Mouse (Mus musculus) testis, adult 2 months (tissue): Measurements from ENCODE around the gene Actl6a. TPM values are rescaled to one million over a fixed set of nuclear protein-coding genes. Genes with fewer than 3 reads are reported as not detected.

Experiments used
- H3K27ac ChIP-seq: fragments of 200-500 bp; 2 replicates; pipeline ENCODE4 v1.5.1; 2012; ENCODE audit warnings: low read depth, low read length; ENCODE audit not compliant: control insufficient read depth, insufficient read depth
- H3K27me3 ChIP-seq: fragments of 200-500 bp; 2 replicates; pipeline ENCODE4 v1.6.1; 2012; ENCODE audit warnings: mild to moderate bottlenecking, low read length, moderate library complexity; ENCODE audit not compliant: control insufficient read depth, insufficient read depth
- H3K36me3 ChIP-seq: fragments of 200-500 bp; 2 replicates; pipeline ENCODE4 v1.6.1; 2012; ENCODE audit warnings: mild to moderate bottlenecking, low read length; ENCODE audit not compliant: control insufficient read depth, insufficient read depth
- H3K4me1 ChIP-seq: fragments of 200-500 bp; 2 replicates; pipeline ENCODE4 v1.6.1; 2012; ENCODE audit warnings: low read length; ENCODE audit not compliant: control insufficient read depth, insufficient read depth
- H3K4me3 ChIP-seq: fragments of 200-500 bp; 2 replicates; pipeline ENCODE4 v1.5.1; 2012; ENCODE audit warnings: low read depth, mild to moderate bottlenecking, low read length, moderate library complexity, mixed read lengths; ENCODE audit not compliant: control insufficient read depth
- CTCF ChIP-seq: fragments of 200-500 bp; IDR thresholded peaks from 2 replicates; pipeline ENCODE4 v1.5.1; 2012; ENCODE audit warnings: low read depth, mild to moderate bottlenecking, inconsistent platforms, low read length, moderate library complexity; ENCODE audit not compliant: control insufficient read depth, insufficient read depth, insufficient replicate concordance
- POLR2A ChIP-seq: fragments of 200-500 bp; IDR thresholded peaks from 2 replicates; pipeline ENCODE4 v1.6.1; 2012; ENCODE audit warnings: low read depth, mild to moderate bottlenecking, inconsistent platforms, low read length, moderate library complexity; ENCODE audit not compliant: control insufficient read depth
- polyA plus RNA-seq: library from polyadenylated mRNA; depleted of rRNA; stranded (reverse); fragments of >200 nt; gene quantifications from 2 replicates; pipeline ENCODE4 v1.2.3, GENCODE M21; 2012

The Actl6a gene
- polyA plus RNA-seq, 1 experiment = 55.4 TPM

GRCm38 (mm10) chr3:32718271-32718670 is 12.2 kb downstream of the Actl6a start:
- H3K4me1 ChIP-seq = no peaks in the 10 kb centered on the region
- no peak overlapping the region for H3K27ac ChIP-seq
- TF ChIP-seq CTCF = no peak
- TF ChIP-seq POLR2A = no peak
- H3K4me3 ChIP-seq = no peak overlapping the region
- peaks cover 1% of the 10 kb centered on the region for H3K36me3 ChIP-seq
- H3K27me3 ChIP-seq = no peaks in the 10 kb centered on the region

- H3K36me3 ChIP-seq = no peaks in the 10 kb centered on the region; the same call in none of the 2 replicates
- H3K4me1 ChIP-seq = no peaks in the 10 kb centered on the region
- no peak for TF ChIP-seq CTCF
- TF ChIP-seq POLR2A = no peak
Measured at GRCm38 (mm10) chr3:32724191-32724590, 18.1 kb downstream of the Actl6a start.

GRCm38 (mm10) chr3:32725951-32726350 is 19.9 kb downstream of the Actl6a start:
- H3K4me3 ChIP-seq = no peak overlapping the region
- H3K27me3 ChIP-seq = no peaks in the 10 kb centered on the region
- no peaks in the 10 kb centered on the region for H3K4me1 ChIP-seq
- TF ChIP-seq CTCF (no peak), POLR2A (no peak)
- no peaks in the 10 kb centered on the region; the same call in none of the 2 replicates for H3K36me3 ChIP-seq
- H3K27ac ChIP-seq = no peak overlapping the region

More at GRCm38 (mm10) chr3:32724191-32724590, 18.1 kb downstream of the Actl6a start:
- Histone ChIP-seq H3K27ac (no peak overlapping the region), H3K4me3 (no peak overlapping the region), H3K27me3 (no peaks in the 10 kb centered on the region)

DNA sequence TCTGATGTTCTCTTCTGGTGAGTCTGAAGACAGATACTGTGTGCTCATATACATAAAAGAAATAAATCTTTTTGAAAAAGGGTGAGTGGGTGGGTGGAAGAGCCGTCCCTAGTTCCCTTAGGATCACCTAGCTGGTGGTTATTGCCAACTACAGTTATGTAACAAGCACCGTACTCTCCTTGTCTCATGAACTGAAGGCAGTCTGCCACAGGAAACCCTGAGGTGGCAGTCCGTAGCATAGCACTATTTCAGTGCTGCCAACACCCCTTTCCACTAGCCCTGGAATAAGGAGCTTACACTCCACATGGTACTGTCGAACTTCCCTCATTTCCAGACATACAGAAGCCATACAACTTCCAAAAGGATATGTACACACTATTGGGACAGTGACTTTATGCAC is 21.8 kb downstream of the Actl6a start:
- TF ChIP-seq POLR2A (no peak), CTCF (no peak)
- H3K4me1 ChIP-seq = no peaks in the 10 kb centered on the region
- H3K27ac ChIP-seq = no peak overlapping the region
- peaks cover 2% of the 10 kb centered on the region for H3K36me3 ChIP-seq
- no peaks in the 10 kb centered on the region for H3K27me3 ChIP-seq
- H3K4me3 ChIP-seq = no peak overlapping the region

DNA sequence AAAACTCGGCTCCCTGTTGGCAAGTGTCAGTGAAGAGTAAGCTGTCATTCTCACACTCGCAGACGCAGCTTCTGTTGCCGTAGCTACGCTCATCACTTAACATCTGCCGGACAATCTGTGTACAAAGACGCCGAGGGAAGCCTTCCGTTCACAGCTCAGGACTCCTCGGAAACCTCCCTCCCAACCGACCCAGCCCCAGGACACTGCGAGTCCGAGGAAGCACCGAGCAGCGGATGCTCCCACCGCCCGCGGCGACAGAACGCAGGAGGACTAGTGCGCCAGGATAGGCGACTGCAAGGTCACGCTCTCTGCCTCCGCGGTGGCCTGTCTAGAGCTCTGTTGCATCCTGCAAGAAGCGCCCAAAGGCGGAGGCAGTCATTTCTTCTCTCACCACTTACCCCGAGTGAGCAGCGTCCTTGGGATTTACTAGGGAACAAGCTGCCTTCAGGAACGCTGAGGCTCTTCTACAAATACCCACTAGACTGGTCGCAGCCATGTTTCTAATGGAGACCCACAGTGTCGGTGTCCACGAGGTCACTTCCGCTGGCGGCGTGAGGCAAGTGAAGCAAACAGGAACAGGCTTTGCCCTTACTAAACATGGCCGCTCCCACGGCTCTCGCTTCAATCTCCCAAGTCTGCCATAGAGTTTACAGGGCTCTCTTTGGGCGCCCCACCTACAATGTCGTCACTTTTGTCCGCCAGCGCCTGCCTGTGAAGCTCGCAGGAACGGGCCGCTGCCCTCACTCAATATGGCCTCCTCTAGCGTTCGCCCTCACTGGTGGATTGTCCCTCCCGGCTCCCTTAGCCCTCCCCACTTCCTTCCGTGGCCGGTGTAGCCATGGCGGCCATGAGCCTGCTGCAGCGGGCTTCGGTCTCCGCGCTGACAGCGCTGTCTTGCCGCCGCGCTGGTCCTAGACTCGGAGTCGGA is 30.4 kb downstream of the Actl6a start, which contains the start of gene Ndufb5:
TSS of gene Ndufb5 (plus strand) at position 747 of the 928 bp plus-strand sequence.
- H3K4me1 ChIP-seq = no peaks in the 10 kb centered on the region; the same call in 1 of the 2 replicates
- TF ChIP-seq CTCF (no peak), POLR2A (peak; percentile 74)
- no peaks in the 10 kb centered on the region for H3K27me3 ChIP-seq
- H3K36me3 ChIP-seq = peaks cover 2% of the 10 kb centered on the region; the same call in 1 of the 2 replicates
- peak within 1 kb of the TSS; percentile 96 for H3K4me3 ChIP-seq
- H3K27ac ChIP-seq = peak within 1 kb of the TSS; percentile 77

DNA sequence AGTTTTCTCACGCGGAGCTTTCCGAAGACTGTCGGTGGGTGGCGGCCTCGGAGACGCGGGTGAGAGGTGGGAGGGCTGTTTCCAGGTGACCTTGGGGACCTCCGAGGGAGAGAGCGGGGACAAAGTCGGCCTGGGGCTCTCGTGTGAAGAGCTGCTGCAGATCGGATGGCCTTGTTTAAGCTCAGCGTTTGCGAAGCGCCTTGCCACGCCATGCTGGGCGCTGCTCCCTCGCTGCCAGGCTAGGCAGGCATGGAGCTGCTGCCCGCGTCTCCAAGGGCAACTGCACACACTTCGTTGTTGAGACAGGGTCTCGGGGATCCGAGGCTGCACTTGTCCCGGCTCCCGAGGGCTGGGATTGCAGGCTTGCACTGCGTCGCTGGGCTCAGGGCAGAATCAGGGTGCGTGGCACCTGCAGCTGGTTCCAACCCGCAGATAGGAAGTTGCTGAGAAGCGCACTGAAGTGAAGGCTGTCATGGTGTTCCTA is 31.1 kb downstream of the Actl6a start, which contains the start of gene Mrpl47:
TSS of gene Mrpl47 (minus strand) at position 434 of the 484 bp plus-strand sequence.
- no peaks in the 10 kb centered on the region; the same call in 1 of the 2 replicates for H3K4me1 ChIP-seq

GRCm38 (mm10) chr3:32738549-32738948 is 32.5 kb downstream of the Actl6a start:
- no peak overlapping the region for H3K4me3 ChIP-seq
- no peaks in the 10 kb centered on the region for H3K36me3 ChIP-seq
- H3K27me3 ChIP-seq = no peaks in the 10 kb centered on the region
- no peak overlapping the region for H3K27ac ChIP-seq
- TF ChIP-seq CTCF = no peak
- no peak for TF ChIP-seq POLR2A
- H3K4me1 ChIP-seq = no peaks in the 10 kb centered on the region; the same call in 1 of the 2 replicates

More for the DNA sequence above, 31.1 kb downstream of the Actl6a start, which contains the start of gene Mrpl47:
- Histone ChIP-seq H3K36me3 (no peaks in the 10 kb centered on the region), H3K4me3 (peak within 1 kb of the TSS; percentile 96), H3K27ac (peak within 1 kb of the TSS; percentile 77), H3K27me3 (no peaks in the 10 kb centered on the region)
- no peak for TF ChIP-seq CTCF
- no peak; the same call in 1 of the 2 replicates for TF ChIP-seq POLR2A
